Mouse (Mus musculus) c-Kit-positive CD71-positive TER-119-positive erythroid progenitor cells, embryonic 14.5 days (primary cell): ENCODE measurements around the gene Map2k3.
A peak's percentile ranks its signal among the peaks of the same experiment; 100 is the strongest.
"Not testable (repeated sequence)": the region's sequence is repeated elsewhere in the genome, so short reads cannot be mapped to it uniquely, and the experiment has no call there.

Experiments
- DNase-seq: peaks from one replicate; pipeline ENCODE4 v3.0.0-alpha.2; 2013; ENCODE audit warnings: low spot score

Gene Map2k3

GRCm38 (mm10) chr11:60931869-60932481, at the start of gene Map2k3:
Gene Map2k3, plus strand, starts transcription at chr11:60932033.
- peak; percentile 96 for DNase-seq

DNA sequence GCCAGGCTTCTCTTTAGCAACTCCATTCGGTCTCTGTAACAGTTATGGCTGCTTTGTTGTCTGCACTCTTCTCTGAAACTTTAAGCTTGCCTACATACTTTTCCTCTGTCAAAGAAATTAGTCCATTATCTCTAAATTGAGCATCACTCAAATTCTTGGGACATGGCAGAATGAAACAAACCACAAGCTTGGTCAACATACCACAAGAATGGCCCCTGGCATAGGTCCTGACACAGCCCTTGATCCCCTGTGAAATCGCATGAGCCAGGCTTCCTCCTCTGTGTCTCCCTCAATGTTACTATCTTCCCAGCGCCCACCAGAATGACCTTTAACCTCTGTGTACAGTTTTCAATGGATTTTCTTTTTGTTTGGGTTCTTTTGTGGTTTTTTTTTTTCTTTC, 49.4 kb upstream of the Map2k3 start:
- DNase-seq: no peak

DNA sequence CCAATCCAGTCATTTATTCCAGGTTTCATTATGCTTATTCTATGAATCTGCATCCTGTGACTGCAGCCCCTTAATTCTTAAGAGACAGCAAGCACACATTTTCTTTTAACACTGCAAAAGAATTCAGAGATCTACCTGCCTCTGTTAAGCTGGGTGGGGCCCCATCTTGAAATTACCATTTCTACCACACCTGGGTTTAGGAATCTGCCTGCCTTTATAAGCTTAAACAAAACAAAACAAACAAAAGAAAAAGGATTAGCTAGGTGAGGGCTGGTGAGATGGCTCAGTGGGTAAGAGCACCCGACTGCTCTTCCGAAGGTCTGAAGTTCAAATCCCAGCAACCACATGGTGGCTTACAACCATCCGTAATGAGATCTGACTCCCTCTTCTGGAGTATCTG, 44.8 kb upstream of the Map2k3 start:
- DNase-seq: not testable (repeated sequence)

GRCm38 (mm10) chr11:60889861-60890260, 42.0 kb upstream of the Map2k3 start:
- no peak for DNase-seq

GRCm38 (mm10) chr11:60890286-60890685, 41.5 kb upstream of the Map2k3 start:
- DNase-seq: no peak

GRCm38 (mm10) chr11:60890744-60891143, 41.1 kb upstream of the Map2k3 start:
- DNase-seq: no peak

DNA sequence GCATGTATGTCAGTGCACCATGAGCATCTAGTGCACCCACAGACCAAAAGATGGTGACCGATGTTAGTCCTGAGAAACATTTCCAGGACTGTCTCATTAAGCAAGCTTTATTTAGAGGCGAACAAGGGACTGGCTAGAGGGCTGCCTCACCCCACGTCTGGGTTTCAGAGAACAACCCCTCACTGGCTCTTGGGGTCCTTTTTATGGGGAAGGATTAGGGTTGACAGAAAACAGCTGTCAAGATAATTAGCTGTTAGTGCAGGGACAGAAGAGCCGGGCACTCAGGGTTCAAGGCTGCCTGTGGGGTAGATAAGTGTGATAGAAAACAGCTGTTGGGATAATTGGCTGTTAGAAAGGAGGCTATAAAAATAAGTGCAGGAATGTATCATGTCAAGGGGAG, 35.9 kb upstream of the Map2k3 start:
- DNase-seq: no peak

DNA sequence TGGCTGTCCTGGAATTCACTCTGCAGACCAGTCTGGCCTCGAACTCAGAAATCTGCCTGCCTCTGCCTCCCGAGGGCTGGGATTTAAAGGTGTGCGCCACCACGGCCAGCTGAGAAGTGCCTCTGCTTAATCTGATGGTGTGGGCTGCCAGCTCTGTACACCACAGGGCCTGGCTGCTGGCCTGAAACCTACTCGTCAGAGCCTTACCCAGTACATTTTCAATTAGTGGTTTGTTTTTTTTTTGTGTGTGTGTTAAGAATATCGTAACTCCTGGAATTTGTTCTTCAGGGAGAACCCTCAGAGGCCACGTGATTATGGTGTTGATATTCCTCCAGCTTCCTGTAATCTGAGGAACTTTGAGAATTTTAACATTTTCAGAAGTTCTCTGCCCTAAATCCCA, 29.8 kb upstream of the Map2k3 start:
- DNase-seq: no peak

DNA sequence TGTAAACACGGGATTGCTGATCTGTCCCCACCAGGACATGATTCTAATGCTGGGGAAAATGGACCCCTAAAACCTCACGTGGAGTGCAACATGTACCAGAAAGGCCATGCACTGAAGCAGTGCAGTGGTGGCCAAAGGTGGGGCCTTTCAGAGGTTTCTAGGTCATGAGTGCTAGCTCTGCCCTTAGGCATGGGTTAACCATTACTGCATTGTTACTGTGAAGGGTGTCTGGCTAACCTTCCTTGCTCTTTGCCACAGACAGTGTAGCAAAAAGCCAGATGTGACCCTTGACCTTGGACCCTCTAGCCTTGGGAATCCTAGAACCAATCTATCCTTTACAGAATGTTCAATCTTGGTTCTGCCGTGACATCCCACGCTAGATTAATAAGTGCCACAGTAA, 29.3 kb upstream of the Map2k3 start:
- no peak for DNase-seq

DNA sequence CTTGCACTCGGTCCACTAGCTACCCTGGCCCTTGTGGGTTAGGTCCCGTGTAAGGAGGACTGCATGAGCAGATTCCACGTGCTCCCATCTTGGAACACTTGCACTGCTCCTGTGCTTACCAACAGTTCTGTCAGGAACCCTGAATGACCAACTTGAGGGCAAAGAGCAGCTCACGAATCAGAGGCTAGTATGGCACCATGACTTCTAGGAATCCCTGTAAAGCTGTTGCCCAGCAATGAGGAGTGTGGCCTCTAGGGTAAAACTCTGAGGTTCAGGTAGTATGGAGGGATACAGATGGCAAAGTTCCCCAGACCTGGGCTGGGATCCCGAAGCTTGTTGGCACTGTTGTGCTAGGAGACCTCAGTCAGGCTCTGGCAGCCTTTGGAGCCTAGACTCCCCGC, 28.2 kb upstream of the Map2k3 start:
- DNase-seq: no peak

- no peak for DNase-seq
Observed at GRCm38 (mm10) chr11:60905407-60906120, 26.3 kb upstream of the Map2k3 start.

DNA sequence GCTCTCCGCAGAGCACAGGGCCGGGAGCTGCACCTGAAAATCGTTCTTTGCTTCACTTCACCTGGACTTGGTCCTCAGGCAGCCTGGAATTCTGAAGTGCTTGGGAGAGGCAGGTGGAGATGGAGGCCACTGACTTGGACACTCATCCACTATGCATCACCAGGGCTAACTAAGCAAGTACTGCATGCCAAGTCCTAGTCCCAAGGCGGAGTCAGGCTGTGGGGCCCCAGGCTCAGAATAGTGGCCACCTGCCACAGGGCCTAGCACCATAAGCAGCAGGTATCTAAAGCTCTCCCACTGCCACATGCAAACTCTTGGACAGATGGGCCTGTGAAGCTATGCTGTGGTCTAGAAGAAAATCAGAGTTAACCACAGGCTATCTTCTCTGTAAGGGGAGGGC, 25.4 kb upstream of the Map2k3 start:
- DNase-seq: no peak

DNA sequence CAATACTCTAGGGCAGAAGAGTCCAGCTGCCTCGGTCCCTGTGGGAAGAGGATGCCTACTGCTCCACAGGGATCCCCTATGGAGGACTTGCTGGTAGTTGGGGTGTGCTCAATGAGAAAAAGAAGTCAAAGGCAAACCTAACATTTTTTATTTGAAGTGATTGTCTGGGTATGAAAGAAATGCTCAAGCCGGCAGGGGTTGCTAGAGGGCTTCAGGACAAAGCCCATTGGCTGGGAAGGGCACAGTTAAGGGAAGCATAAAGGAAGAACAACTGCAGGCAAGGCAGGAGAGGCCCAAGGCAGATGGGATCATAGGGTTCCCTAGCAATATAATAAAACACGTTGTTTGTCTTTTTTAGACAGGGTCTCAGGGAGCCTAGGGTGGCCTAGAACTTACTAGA, 23.8 kb upstream of the Map2k3 start:
- no peak for DNase-seq

- no peak for DNase-seq
Observed at GRCm38 (mm10) chr11:60909626-60910025, 22.2 kb upstream of the Map2k3 start.

- DNase-seq: no peak
Observed at GRCm38 (mm10) chr11:60912525-60912973, 19.3 kb upstream of the Map2k3 start.

DNA sequence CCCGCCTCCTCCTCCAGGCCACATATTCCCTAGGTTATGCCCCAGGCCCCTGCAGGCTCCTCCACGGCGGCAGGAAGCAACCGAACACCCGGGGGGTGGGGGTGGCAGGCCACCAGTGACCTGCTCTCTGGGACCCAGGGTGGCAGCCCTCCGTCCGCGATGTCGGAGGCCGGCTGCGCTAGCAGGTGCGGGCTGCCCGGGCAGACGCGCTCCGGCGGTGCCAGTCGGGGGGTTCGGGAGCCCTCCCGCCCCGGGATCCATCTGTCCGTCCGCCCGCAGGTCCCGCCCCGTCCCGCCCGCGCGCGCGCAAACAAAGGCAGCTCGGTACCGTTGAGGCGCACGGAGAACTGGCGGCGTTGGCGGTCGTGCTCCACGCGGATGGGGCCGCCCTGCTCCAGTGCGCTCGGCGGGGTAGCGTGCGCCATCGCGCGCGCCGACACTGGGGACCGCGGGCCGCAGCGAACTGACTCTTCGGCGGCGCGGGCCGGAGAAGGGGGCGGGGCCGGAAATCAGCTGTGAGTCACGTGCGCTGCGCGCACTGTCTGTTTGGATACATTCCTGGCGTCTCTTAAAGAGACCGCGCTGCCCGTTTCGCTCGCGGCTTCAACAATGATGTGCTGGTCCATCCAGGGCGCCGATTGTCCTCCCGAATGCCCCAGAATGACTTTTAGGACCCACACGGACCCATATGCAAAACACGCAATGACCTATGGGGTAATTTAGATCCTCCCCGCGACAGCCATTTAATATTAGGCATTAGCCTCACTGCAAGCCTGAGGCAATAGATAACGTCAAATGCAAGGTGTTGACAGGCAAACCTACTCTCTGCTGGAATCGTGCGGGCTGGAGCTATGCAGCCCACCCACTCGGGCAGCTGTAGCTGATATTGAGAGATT, 18.3 kb upstream of the Map2k3 start:
- DNase-seq: peak; percentile 84

DNA sequence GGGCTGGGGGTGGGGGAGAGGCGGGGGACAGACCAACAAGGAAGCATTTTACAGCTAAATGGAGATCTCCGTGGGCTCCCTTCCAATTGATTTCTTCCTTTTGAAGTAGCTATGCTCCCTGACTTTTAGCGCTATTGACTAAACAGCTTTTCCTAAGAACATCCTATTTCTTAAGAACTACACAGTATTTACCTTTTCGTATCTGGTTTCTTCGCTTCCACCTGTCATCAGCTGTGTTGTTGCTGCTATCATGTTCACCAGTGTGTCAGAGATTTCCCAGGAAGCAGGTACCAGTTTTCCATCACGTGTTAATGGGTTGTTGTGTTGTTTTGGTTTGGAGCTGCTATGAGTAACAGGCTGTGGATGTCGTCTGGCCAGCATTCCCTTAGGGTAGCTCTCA, 17.3 kb upstream of the Map2k3 start, which contains the start of gene Natd1:
Gene Natd1, minus strand, starts transcription at position 260 of the 400 bp plus-strand sequence.
- no peak for DNase-seq

DNA sequence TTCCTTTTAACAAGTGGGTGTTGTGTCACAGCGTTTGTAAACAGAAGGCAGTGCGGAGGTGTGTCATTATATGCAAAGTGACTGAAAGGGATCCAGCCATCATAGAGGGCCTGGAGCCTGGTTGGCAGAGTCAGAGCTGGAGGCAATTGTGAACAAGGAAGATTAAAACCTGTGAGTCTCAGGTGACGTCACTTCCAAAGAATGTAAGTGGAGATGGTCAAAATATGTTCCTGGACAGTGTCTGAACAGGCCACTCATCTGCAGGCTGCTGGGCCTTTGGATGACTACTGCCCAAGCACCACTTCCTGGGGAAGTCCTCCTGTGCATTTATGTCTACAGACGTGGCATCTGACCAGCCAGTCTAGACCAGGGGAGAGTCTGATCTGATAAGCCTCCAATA, 16.6 kb upstream of the Map2k3 start:
- no peak for DNase-seq

GRCm38 (mm10) chr11:60920021-60920420, 11.8 kb upstream of the Map2k3 start:
- DNase-seq: no peak

- peak; percentile 84 for DNase-seq
Observed at GRCm38 (mm10) chr11:60922195-60922594, 9.6 kb upstream of the Map2k3 start.

DNA sequence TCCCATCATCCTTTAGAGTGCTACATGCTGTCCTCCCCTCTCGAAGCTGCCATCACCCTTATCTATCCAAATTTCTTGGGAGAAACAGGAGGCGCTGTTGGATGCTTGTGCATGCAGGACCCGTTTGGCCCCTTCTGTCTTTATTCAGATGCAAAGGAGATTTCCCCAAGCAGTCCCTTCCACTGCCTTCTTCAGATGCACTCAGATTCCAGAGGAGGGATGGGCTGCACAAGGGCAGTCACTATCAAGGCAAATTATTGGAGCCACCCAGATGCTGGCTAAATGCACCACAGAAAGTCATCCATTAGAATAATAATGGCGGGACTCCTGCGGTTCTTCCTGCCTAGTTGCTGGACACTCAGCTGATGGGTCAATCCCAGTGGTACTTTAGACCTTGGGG, 8.9 kb upstream of the Map2k3 start:
- DNase-seq: no peak

- DNase-seq: peak; percentile 86
Observed at GRCm38 (mm10) chr11:60924498-60924897, 7.3 kb upstream of the Map2k3 start.

- DNase-seq: peak; percentile 42
Observed at GRCm38 (mm10) chr11:60924981-60925380, 6.9 kb upstream of the Map2k3 start.
